Mouse (Mus musculus) midbrain, embryonic 14.5 days (tissue): Measurements from ENCODE around the gene Plcb2. TPM values are rescaled to one million over a fixed set of nuclear protein-coding genes. Genes with fewer than 3 reads are reported as not detected.

Source experiments
- ATAC-seq: fragments of 200-750 bp; cut with Nextera tagmentation; 2 replicates; pipeline ENCODE4 v1.8.0; 2017; ENCODE audit warnings: moderate number of reproducible peaks, moderate library complexity; ENCODE audit not compliant: low FRiP score, low TSS enrichment
- DNase-seq: peaks from one replicate; pipeline ENCODE4 v3.0.0-alpha.2; 2015
- H3K27ac ChIP-seq: fragments of 300-500 bp; sonication (generic); replicated peaks from 2 replicates; pipeline ENCODE4 v1.5.1; 2014; ENCODE audit warnings: mild to moderate bottlenecking, low read depth, low read length, moderate library complexity
- H3K27me3 ChIP-seq: fragments of 300-500 bp; sonication (generic); 2 replicates; pipeline ENCODE4 v1.6.1; 2014; ENCODE audit warnings: low read length, control low read depth, mixed read lengths; ENCODE audit not compliant: control insufficient read depth, insufficient read depth
- H3K36me3 ChIP-seq: fragments of 300-500 bp; sonication (generic); 2 replicates; pipeline ENCODE4 v1.6.1; 2014; ENCODE audit warnings: low read length, control low read depth; ENCODE audit not compliant: control insufficient read depth, insufficient read depth
- H3K4me1 ChIP-seq: fragments of 300-500 bp; sonication (generic); 2 replicates; pipeline ENCODE4 v1.6.1; 2014; ENCODE audit warnings: mild to moderate bottlenecking, antibody characterized with exemption, low read length, control low read depth; ENCODE audit not compliant: control insufficient read depth, insufficient read depth
- H3K4me2 ChIP-seq: fragments of 300-500 bp; sonication (generic); 2 replicates; pipeline ENCODE4 v1.6.1; 2014; ENCODE audit warnings: mild to moderate bottlenecking, low read length, moderate library complexity
- H3K4me3 ChIP-seq: fragments of 300-500 bp; sonication (generic); replicated peaks from 2 replicates; pipeline ENCODE4 v1.5.1; 2014; ENCODE audit warnings: low read depth, low read length
- H3K9ac ChIP-seq: fragments of 300-500 bp; sonication (generic); replicated peaks from 2 replicates; pipeline ENCODE4 v1.6.1; 2014; ENCODE audit warnings: mild to moderate bottlenecking, low read length, moderate library complexity
- H3K9me3 ChIP-seq: fragments of 300-500 bp; sonication (generic); 2 replicates; pipeline ENCODE4 v1.6.1; 2016; ENCODE audit warnings: low read length, control low read depth, mixed read lengths; ENCODE audit not compliant: control insufficient read depth
- WGBS: fragments of 180-500 bp; shearing (Covaris S2); extraction: QIAGEN DNeasy Blood & Tissue Kit; methylation state at CpG from one replicate; pipeline ENCODE4 v1.1.7; 2014; 5-methylcytosine and 5-hydroxymethylcytosine counted together
- polyA plus RNA-seq: library from polyadenylated mRNA; unstranded; fragments of >200 nt; fragmentation: Nextera tagmentation; extraction: Ambion mirVana; gene quantifications from 2 replicates; pipeline ENCODE4 v1.2.1, GENCODE M21; 2014

Plcb2 gene
- polyA plus RNA-seq, 1 experiment from 2014 or later = 0.74 TPM

- peaks cover 16% of the 10 kb centered on the region for H3K4me1 ChIP-seq
- H3K36me3 ChIP-seq = no peaks in the 10 kb centered on the region
- ATAC-seq (no peak), DNase-seq (no peak)
- H3K4me3 ChIP-seq = no peak overlapping the region
- H3K9ac ChIP-seq = no peak overlapping the region
- no peak overlapping the region for H3K4me2 ChIP-seq
- no peak overlapping the region for H3K27ac ChIP-seq
- no peaks in the 10 kb centered on the region for H3K9me3 ChIP-seq
- 92% methylated on average over 6 of the region's 6 CpGs for WGBS
- peaks cover 37% of the 10 kb centered on the region for H3K27me3 ChIP-seq
Observed at GRCm38 (mm10) chr2:118713631-118714030, 14.6 kb downstream of the Plcb2 start.

DNA sequence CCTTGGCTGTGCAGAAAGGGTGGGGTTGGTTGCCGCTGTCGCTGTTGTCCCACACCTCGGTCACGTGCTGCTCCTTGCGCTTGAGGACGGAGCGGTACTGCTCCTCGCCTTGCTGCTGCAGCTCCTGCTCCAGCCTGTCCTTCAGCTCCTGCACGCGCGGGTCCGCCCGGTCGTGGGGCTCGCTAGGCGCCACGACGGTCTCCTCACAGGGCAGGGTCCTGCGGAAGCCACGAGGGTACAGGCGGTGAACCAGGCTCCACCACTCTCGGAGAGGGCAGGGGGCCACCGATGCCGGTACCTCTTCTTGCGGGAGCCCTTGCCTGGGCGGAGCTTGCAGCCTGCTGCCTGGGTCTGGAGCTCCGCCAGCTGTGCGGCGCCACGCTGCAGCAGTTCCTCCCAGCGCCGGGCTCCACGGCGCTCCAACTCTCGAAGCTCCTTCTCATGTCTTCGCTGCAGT, 17.2 kb downstream of the Plcb2 start:
- WGBS = 1% methylated on average over 36 of the region's 36 CpGs
- Histone ChIP-seq H3K27me3 (peaks cover 61% of the 10 kb centered on the region), H3K36me3 (no peaks in the 10 kb centered on the region), H3K4me1 (peaks cover 16% of the 10 kb centered on the region), H3K9me3 (no peaks in the 10 kb centered on the region), H3K27ac (no peak overlapping the region), H3K4me3 (peak overlapping the region; percentile 40), H3K4me2 (peak overlapping the region; percentile 87), H3K9ac (peak overlapping the region; percentile 54)
- peak; percentile 70 for ATAC-seq
- peak; percentile 86 for DNase-seq

- H3K4me3 ChIP-seq = no peak overlapping the region
- H3K27ac ChIP-seq = no peak overlapping the region
- H3K36me3 ChIP-seq = no peaks in the 10 kb centered on the region
- H3K9ac ChIP-seq = no peak overlapping the region
- DNase-seq = no peak
- peaks cover 74% of the 10 kb centered on the region for H3K27me3 ChIP-seq
- no peak for ATAC-seq
- 46% methylated on average over 4 of the region's 4 CpGs for WGBS
- H3K4me2 ChIP-seq = no peak overlapping the region
- peaks cover 16% of the 10 kb centered on the region for H3K4me1 ChIP-seq
- no peaks in the 10 kb centered on the region for H3K9me3 ChIP-seq
Observed at GRCm38 (mm10) chr2:118709655-118710221, 18.5 kb downstream of the Plcb2 start.

- Histone ChIP-seq H3K4me3 (no peak overlapping the region), H3K36me3 (no peaks in the 10 kb centered on the region), H3K27ac (no peak overlapping the region), H3K9ac (no peak overlapping the region), H3K4me1 (peaks cover 19% of the 10 kb centered on the region), H3K27me3 (peaks cover 87% of the 10 kb centered on the region), H3K9me3 (no peaks in the 10 kb centered on the region), H3K4me2 (no peak overlapping the region)
- ATAC-seq = no peak
- 73% methylated on average over 4 of the region's 4 CpGs for WGBS
- DNase-seq = no peak
Observed at GRCm38 (mm10) chr2:118708472-118708871, 19.8 kb downstream of the Plcb2 start.

GRCm38 (mm10) chr2:118706436-118706835, 21.8 kb downstream of the Plcb2 start:
- H3K27ac ChIP-seq = no peak overlapping the region
- no peak overlapping the region for H3K9ac ChIP-seq
- H3K4me1 ChIP-seq = peaks cover 28% of the 10 kb centered on the region
- peak; percentile 34 for DNase-seq
- H3K4me3 ChIP-seq = no peak overlapping the region
- peaks cover 98% of the 10 kb centered on the region for H3K27me3 ChIP-seq
- H3K36me3 ChIP-seq = no peaks in the 10 kb centered on the region
- no peaks in the 10 kb centered on the region for H3K9me3 ChIP-seq
- no peak for ATAC-seq
- no peak overlapping the region for H3K4me2 ChIP-seq
- WGBS = 6% methylated on average over 6 of the region's 6 CpGs

GRCm38 (mm10) chr2:118703913-118704730, 24.1 kb downstream of the Plcb2 start, which contains the start of gene Ankrd63:
Gene Ankrd63, minus strand, starts transcription at chr2:118703963.
- H3K36me3 ChIP-seq = no peaks in the 10 kb centered on the region
- peaks cover 94% of the 10 kb centered on the region for H3K27me3 ChIP-seq
- no peak for ATAC-seq
- H3K27ac ChIP-seq = no peak within 1 kb of the TSS
- WGBS = under 1% methylated on average over 50 of the region's 50 CpGs
- peak within 1 kb of the TSS; percentile 67 for H3K4me2 ChIP-seq
- peak within 1 kb of the TSS; percentile 36; the same call in 1 of the 2 replicates for H3K9ac ChIP-seq
- H3K4me1 ChIP-seq = peaks cover 30% of the 10 kb centered on the region
- no peaks in the 10 kb centered on the region for H3K9me3 ChIP-seq
- DNase-seq = peak; percentile 61
- peak within 1 kb of the TSS; percentile 36 for H3K4me3 ChIP-seq

DNA sequence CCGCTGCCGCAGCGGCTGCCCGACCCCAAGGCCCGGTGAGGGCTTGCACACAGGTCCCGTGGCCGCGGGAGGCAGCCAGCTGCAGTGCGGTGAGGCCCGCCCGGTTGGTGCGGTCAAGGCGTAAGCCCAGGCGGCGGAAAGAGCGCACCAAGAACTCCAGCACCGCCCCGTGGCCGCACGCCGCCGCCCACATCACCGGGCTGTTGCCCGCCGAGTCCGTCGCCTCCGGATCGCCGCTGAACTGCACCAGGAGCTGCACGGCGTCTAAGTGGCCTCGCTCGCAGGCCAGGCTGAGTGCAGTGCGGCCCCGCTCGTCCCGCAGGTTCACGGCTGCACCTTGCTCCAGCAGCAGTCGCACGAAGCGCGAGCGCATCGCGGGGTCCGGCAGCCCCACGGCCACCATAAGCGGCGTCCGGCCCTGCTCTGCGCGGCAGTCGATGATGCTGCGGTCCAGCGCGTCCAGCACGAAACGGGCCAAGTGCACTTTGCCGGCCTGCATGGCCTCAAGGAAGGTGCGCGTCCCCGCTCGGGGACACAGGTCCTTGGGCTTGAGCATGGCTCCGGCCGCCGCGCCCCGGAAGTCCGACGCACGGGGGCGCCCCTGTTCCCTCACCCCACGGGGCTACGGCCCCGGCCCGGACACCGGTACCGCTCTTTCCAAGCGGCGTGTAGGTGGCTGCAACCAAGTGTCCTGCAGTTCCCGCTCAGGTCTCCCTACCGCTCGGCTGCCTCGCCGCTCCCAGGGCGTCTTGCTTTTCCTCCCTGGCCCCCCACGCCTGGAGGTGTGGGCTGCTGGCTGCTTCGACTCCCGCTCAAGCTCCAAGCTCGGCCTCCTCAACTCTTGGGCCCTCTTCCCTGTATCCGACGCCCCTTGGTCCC, 25.1 kb downstream of the Plcb2 start:
- H3K4me1 ChIP-seq = peaks cover 30% of the 10 kb centered on the region
- peak overlapping the region; percentile 36 for H3K4me3 ChIP-seq
- H3K9ac ChIP-seq = peak overlapping the region; percentile 36; the same call in 1 of the 2 replicates
- H3K27me3 ChIP-seq = peaks cover 87% of the 10 kb centered on the region
- peak; percentile 58 for DNase-seq
- no peaks in the 10 kb centered on the region for H3K9me3 ChIP-seq
- peak overlapping the region; percentile 67 for H3K4me2 ChIP-seq
- no peaks in the 10 kb centered on the region for H3K36me3 ChIP-seq
- ATAC-seq = no peak
- WGBS = under 1% methylated on average over 92 of the region's 93 CpGs
- no peak overlapping the region for H3K27ac ChIP-seq
